Mouse (Mus musculus) midbrain, embryonic 15.5 days (tissue): ENCODE measurements around the gene Casr. TPM values are rescaled to one million over a fixed set of nuclear protein-coding genes. Genes with fewer than 3 reads are reported as not detected.

Source experiments
- ATAC-seq: fragments of 200-750 bp; cut with Nextera tagmentation; replicated peaks from 2 replicates; pipeline ENCODE4 v1.8.0; 2017; ENCODE audit warnings: moderate TSS enrichment
- H3K27ac ChIP-seq: fragments of 300-500 bp; sonication (generic); 2 replicates; pipeline ENCODE4 v1.5.1; 2015; ENCODE audit warnings: mild to moderate bottlenecking, inconsistent platforms
- H3K27me3 ChIP-seq: fragments of 300-500 bp; sonication (generic); replicated peaks from 2 replicates; pipeline ENCODE4 v1.6.1; 2015; ENCODE audit warnings: inconsistent platforms
- H3K36me3 ChIP-seq: fragments of 300-500 bp; sonication (generic); replicated peaks from 2 replicates; pipeline ENCODE4 v1.6.1; 2015; ENCODE audit warnings: inconsistent platforms
- H3K4me1 ChIP-seq: fragments of 300-500 bp; sonication (generic); 2 replicates; pipeline ENCODE4 v1.6.1; 2015; ENCODE audit warnings: inconsistent platforms
- H3K4me2 ChIP-seq: fragments of 300-500 bp; sonication (generic); 2 replicates; pipeline ENCODE4 v1.6.1; 2015; ENCODE audit warnings: inconsistent platforms, mild to moderate bottlenecking, moderate library complexity
- H3K4me3 ChIP-seq: fragments of 300-500 bp; sonication (generic); 2 replicates; pipeline ENCODE4 v1.5.1; 2015; ENCODE audit warnings: mild to moderate bottlenecking, inconsistent platforms
- H3K9ac ChIP-seq: fragments of 300-500 bp; sonication (generic); 2 replicates; pipeline ENCODE4 v1.6.1; 2015; ENCODE audit warnings: mild to moderate bottlenecking, inconsistent platforms
- H3K9me3 ChIP-seq: fragments of 300-500 bp; sonication (generic); 2 replicates; pipeline ENCODE4 v1.6.1; 2016; ENCODE audit warnings: inconsistent platforms
- WGBS: fragments of 180-500 bp; shearing (Covaris S2); methylation state at CpG from one replicate; pipeline ENCODE4 v1.1.7; 2015; ENCODE audit warnings: mixed read lengths; 5-methylcytosine and 5-hydroxymethylcytosine counted together
- polyA plus RNA-seq: library from polyadenylated mRNA; unstranded; fragments of >200 nt; fragmentation: Nextera tagmentation; extraction: Ambion mirVana; gene quantifications from 2 replicates; pipeline ENCODE4 v1.2.1, GENCODE M21; 2015

Gene Casr
- polyA plus RNA-seq, 1 experiment from 2014 or later: 0.18 TPM

DNA sequence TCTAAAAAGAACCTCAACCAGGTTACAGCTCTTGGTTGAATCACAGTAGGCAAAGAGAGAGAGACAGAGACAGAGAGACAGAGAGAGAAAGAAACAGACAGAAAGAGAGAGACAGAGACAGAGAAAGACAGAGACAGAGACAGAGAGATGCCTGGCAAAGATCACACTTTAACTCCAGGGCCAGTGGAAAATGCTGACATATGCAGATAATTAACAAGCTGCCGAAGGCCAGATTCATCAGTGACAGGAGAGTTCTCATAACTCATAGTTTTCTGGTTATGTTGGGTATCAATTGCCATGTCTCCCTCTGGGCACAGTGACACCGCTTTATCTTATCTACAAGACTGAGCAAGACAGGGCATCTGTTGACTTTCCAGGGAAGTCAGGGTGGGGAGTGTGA, 94.0 kb downstream of the Casr start:
- H3K9me3 ChIP-seq: no peaks in the 10 kb centered on the region
- 0 out of 2 replicates have a peak, but pooled peaks cover 5% of the 10 kb centered on the region for H3K4me1 ChIP-seq
- no peaks in the 10 kb centered on the region for H3K36me3 ChIP-seq
- no peak for ATAC-seq
- H3K9ac ChIP-seq: no peak overlapping the region
- H3K27ac ChIP-seq: no peak overlapping the region
- H3K4me3 ChIP-seq: no peak overlapping the region
- no peak overlapping the region for H3K4me2 ChIP-seq
- WGBS: 90% methylated on average over 2 of the region's 2 CpGs
- H3K27me3 ChIP-seq: no peaks in the 10 kb centered on the region

DNA sequence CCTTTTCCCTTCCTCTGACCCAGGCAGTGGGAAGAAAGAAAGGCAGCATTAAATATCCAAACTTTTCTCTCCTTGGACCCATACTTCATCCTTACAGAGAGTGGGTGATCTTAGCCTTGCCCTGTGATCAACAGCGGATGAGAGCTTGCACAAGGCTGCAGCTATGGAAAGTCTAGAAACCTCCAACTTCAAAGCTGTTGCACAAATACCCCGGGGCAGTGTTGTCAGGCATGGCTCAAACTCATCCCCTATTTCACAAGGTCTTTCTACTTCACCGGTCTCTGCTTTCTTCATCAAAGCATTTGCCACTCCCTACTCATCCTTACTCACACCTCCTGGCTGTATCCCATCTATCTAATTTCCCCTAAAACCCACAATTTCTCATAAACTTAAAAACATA, 96.5 kb downstream of the Casr start:
- 91% methylated on average over 3 of the region's 3 CpGs for WGBS
- no peak for ATAC-seq
- Histone ChIP-seq H3K4me3 (no peak overlapping the region), H3K9me3 (no peaks in the 10 kb centered on the region), H3K4me2 (no peak overlapping the region), H3K27me3 (no peaks in the 10 kb centered on the region), H3K36me3 (no peaks in the 10 kb centered on the region), H3K27ac (no peak overlapping the region), H3K4me1 (no peaks in the 10 kb centered on the region), H3K9ac (no peak overlapping the region)

DNA sequence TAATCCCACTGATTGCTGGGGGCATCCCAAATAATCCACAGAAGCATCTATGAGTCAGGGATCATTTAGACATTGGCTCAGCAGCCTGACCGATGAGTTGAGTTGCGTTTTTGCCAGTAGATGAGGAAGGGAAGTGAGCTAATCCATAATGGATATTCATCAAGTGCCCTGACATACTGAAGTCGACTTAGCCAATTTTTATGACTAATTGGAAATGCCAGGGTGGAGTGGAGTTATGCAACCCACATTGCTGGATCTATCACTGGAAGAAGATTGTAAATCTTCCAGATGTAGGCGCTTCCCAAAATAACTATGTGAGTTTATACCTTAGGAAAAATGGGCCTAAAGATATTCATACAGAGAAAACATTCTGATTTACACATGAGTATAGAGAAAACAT, 97.9 kb downstream of the Casr start:
- Histone ChIP-seq H3K9ac (no peak overlapping the region), H3K27ac (no peak overlapping the region), H3K4me1 (no peaks in the 10 kb centered on the region), H3K36me3 (no peaks in the 10 kb centered on the region), H3K27me3 (no peaks in the 10 kb centered on the region), H3K4me3 (no peak overlapping the region), H3K9me3 (no peaks in the 10 kb centered on the region), H3K4me2 (no peak overlapping the region)
- no peak for ATAC-seq
- 91% methylated on average over 4 of the region's 4 CpGs for WGBS

DNA sequence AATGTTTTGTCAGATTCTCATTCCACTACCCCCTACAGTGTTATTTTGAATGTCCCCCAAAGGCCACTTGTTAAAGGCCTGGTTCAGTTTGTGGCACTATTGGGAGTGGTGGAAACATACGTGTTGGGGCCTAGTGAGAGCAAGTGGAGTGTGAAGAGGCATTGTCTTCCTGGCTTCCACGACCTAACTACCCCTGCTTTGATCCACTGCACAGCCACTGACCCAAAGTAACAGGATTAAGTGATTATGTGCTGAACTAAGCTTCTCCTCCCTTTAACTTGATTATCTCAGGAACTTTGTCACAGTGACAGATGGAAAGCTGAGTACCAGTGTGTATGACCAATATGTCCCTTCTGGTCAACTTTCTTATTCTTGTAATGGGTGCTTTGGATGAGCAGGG, 101.5 kb downstream of the Casr start:
- Histone ChIP-seq H3K36me3 (no peaks in the 10 kb centered on the region), H3K27me3 (no peaks in the 10 kb centered on the region), H3K9ac (no peak overlapping the region), H3K4me1 (no peaks in the 10 kb centered on the region), H3K9me3 (no peaks in the 10 kb centered on the region), H3K27ac (no peak overlapping the region), H3K4me3 (no peak overlapping the region), H3K4me2 (no peak overlapping the region)
- ATAC-seq: no peak
- 5% methylated on average over 2 of the region's 2 CpGs for WGBS

DNA sequence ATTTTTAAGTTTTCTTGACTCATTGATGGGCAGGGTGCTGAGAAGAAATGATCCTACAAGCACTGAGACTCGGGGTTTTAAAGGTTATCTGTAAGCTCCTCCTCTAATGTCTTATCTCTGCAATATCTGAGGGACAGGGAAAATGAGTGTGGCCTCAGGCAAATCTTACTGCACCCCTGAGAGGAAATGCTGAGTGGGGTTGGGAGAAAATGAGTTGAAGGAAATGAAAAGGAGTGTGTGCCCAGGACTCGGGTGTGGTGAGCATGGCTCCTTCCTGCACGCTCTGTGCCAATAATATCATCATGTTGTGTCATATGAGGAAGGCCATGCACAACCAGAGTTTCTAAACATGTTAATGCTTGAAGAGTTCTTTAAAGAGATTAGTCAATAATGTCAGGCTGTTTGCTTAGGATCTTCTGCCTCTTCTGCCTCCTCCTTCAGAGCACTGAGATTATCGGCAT, 106.6 kb downstream of the Casr start, which contains the start of gene Stfa3:
TSS of gene Stfa3 (minus strand) at position 51 of the 461 bp plus-strand sequence.
- no peaks in the 10 kb centered on the region for H3K36me3 ChIP-seq
- ATAC-seq: no peak
- H3K4me1 ChIP-seq: no peaks in the 10 kb centered on the region
- H3K9me3 ChIP-seq: no peaks in the 10 kb centered on the region
- no peaks in the 10 kb centered on the region for H3K27me3 ChIP-seq
- H3K27ac ChIP-seq: no peak within 1 kb of the TSS
- WGBS: 90% methylated on average over 4 of the region's 4 CpGs
- no peak within 1 kb of the TSS for H3K4me2 ChIP-seq
- H3K4me3 ChIP-seq: no peak within 1 kb of the TSS
- H3K9ac ChIP-seq: no peak within 1 kb of the TSS

Other genes with a start within 250 kb of the Casr start
- gene BC117090, start 227.8 kb downstream of the Casr start, polyA plus RNA-seq: not detected in 2 replicates
- 1.0 and 2.6 TPM in 2 replicates for gene BC100530, start 194.4 kb downstream of the Casr start, polyA plus RNA-seq
- not detected in 2 replicates for gene Stfa2, start 153.7 kb downstream of the Casr start, polyA plus RNA-seq
- gene Stfa3, start 106.7 kb downstream of the Casr start, polyA plus RNA-seq: not detected in 2 replicates
- gene Cd86, start 103.9 kb upstream of the Casr start, polyA plus RNA-seq: 2.1 and 2.7 TPM in 2 replicates
- 0.52 and 0.61 TPM in 2 replicates for gene Ildr1, start 131.8 kb upstream of the Casr start, polyA plus RNA-seq
- 10.5 and 12.4 TPM in 2 replicates for gene Slc15a2, start 222.8 kb upstream of the Casr start, polyA plus RNA-seq